Mouse (Mus musculus): ENCODE results near the gene Hs6st2. TPM values are rescaled to one million over a fixed set of nuclear protein-coding genes. Genes with fewer than 3 reads are reported as not detected.

Hs6st2 gene
- polyA plus RNA-seq, 1 experiment from 2014 or later: 27.0 TPM

GRCm38 (mm10) chrX:51410289-51410688 lies 271.4 kb downstream of the Hs6st2 start:
- Histone ChIP-seq H3K27me3 (ENCODE audit: control insufficient read depth, insufficient read depth, low read length) (no peaks in the 10 kb centered on the region), H3K4me1 (ENCODE audit: control insufficient read depth, insufficient read depth, low read length) (no peaks in the 10 kb centered on the region), H3K9ac (replicated peaks; ENCODE audit: low read length) (no peak overlapping the region), H3K4me3 (ENCODE audit: low read depth, low read length) (no peak overlapping the region), H3K36me3 (replicated peaks; ENCODE audit: control insufficient read depth, insufficient read depth, low read depth, low read length) (no peaks in the 10 kb centered on the region), H3K27ac (replicated peaks; ENCODE audit: low read depth, low read length) (no peak overlapping the region), H3K4me2 (ENCODE audit: low read depth, low read length) (no peak overlapping the region), H3K9me3 (replicated peaks; ENCODE audit: control insufficient read depth, low read length) (no peaks in the 10 kb centered on the region)
- DNase-seq (ENCODE audit: low spot score) (no peak), ATAC-seq (replicated peaks; ENCODE audit: insufficient number of reproducible peaks, low FRiP score, low TSS enrichment, low read depth) (no peak)
- WGBS: 88% methylated on average over 2 of the region's 2 CpGs

- Histone ChIP-seq H3K4me3 (ENCODE audit: low read depth, low read length) (no peak overlapping the region), H3K9me3 (replicated peaks; ENCODE audit: control insufficient read depth, low read length) (no peaks in the 10 kb centered on the region), H3K4me1 (ENCODE audit: control insufficient read depth, insufficient read depth, low read length) (no peaks in the 10 kb centered on the region), H3K9ac (replicated peaks; ENCODE audit: low read length) (no peak overlapping the region), H3K27me3 (ENCODE audit: control insufficient read depth, insufficient read depth, low read length) (0 out of 2 replicates have a peak, but pooled peaks cover 2% of the 10 kb centered on the region), H3K4me2 (ENCODE audit: low read depth, low read length) (no peak overlapping the region), H3K27ac (replicated peaks; ENCODE audit: low read depth, low read length) (no peak overlapping the region), H3K36me3 (replicated peaks; ENCODE audit: control insufficient read depth, insufficient read depth, low read depth, low read length) (no peaks in the 10 kb centered on the region)
- no peak for ATAC-seq (replicated peaks; ENCODE audit: insufficient number of reproducible peaks, low FRiP score, low TSS enrichment, low read depth)
- peak; percentile 58 for DNase-seq (ENCODE audit: low spot score)
Measured at GRCm38 (mm10) chrX:51397457-51397856, 284.2 kb downstream of the Hs6st2 start.

- no peaks in the 10 kb centered on the region for H3K27me3 ChIP-seq (ENCODE audit: control insufficient read depth, insufficient read depth, low read length)
- DNase-seq (ENCODE audit: low spot score) (peak; percentile 82), ATAC-seq (replicated peaks; ENCODE audit: insufficient number of reproducible peaks, low FRiP score, low TSS enrichment, low read depth) (no peak)
- no peak overlapping the region for H3K4me2 ChIP-seq (ENCODE audit: low read depth, low read length)
- 17% methylated on average over 5 of the region's 5 CpGs for WGBS
- no peak overlapping the region for H3K4me3 ChIP-seq (ENCODE audit: low read depth, low read length)
- no peak overlapping the region for H3K9ac ChIP-seq (replicated peaks; ENCODE audit: low read length)
- no peaks in the 10 kb centered on the region for H3K9me3 ChIP-seq (replicated peaks; ENCODE audit: control insufficient read depth, low read length)
- H3K36me3 ChIP-seq (replicated peaks; ENCODE audit: control insufficient read depth, insufficient read depth, low read depth, low read length): no peaks in the 10 kb centered on the region
- H3K27ac ChIP-seq (replicated peaks; ENCODE audit: low read depth, low read length): no peak overlapping the region
- H3K4me1 ChIP-seq (ENCODE audit: control insufficient read depth, insufficient read depth, low read length): no peaks in the 10 kb centered on the region
Measured at GRCm38 (mm10) chrX:51374670-51375069, 307.0 kb downstream of the Hs6st2 start.

GRCm38 (mm10) chrX:51372477-51373239 lies 309.0 kb downstream of the Hs6st2 start:
- Histone ChIP-seq H3K27ac (replicated peaks; ENCODE audit: low read depth, low read length) (no peak overlapping the region), H3K4me3 (ENCODE audit: low read depth, low read length) (no peak overlapping the region), H3K9ac (replicated peaks; ENCODE audit: low read length) (no peak overlapping the region), H3K36me3 (replicated peaks; ENCODE audit: control insufficient read depth, insufficient read depth, low read depth, low read length) (no peaks in the 10 kb centered on the region), H3K4me1 (ENCODE audit: control insufficient read depth, insufficient read depth, low read length) (no peaks in the 10 kb centered on the region), H3K4me2 (ENCODE audit: low read depth, low read length) (no peak overlapping the region), H3K9me3 (replicated peaks; ENCODE audit: control insufficient read depth, low read length) (no peaks in the 10 kb centered on the region), H3K27me3 (ENCODE audit: control insufficient read depth, insufficient read depth, low read length) (no peaks in the 10 kb centered on the region)
- 37% methylated on average over 5 of the region's 5 CpGs for WGBS
- ATAC-seq (replicated peaks; ENCODE audit: insufficient number of reproducible peaks, low FRiP score, low TSS enrichment, low read depth) (no peak), DNase-seq (ENCODE audit: low spot score) (peak; percentile 54)

GRCm38 (mm10) chrX:51349682-51350081 lies 332.0 kb downstream of the Hs6st2 start:
- no peak overlapping the region for H3K27ac ChIP-seq (replicated peaks; ENCODE audit: low read depth, low read length)
- ATAC-seq (replicated peaks; ENCODE audit: insufficient number of reproducible peaks, low FRiP score, low TSS enrichment, low read depth) (no peak), DNase-seq (ENCODE audit: low spot score) (no peak)
- H3K9me3 ChIP-seq (replicated peaks; ENCODE audit: control insufficient read depth, low read length): no peaks in the 10 kb centered on the region
- H3K36me3 ChIP-seq (replicated peaks; ENCODE audit: control insufficient read depth, insufficient read depth, low read depth, low read length): no peaks in the 10 kb centered on the region
- H3K27me3 ChIP-seq (ENCODE audit: control insufficient read depth, insufficient read depth, low read length): no peaks in the 10 kb centered on the region
- H3K9ac ChIP-seq (replicated peaks; ENCODE audit: low read length): no peak overlapping the region
- 80% methylated on average over 1 of the region's 1 CpGs for WGBS
- no peak overlapping the region for H3K4me3 ChIP-seq (ENCODE audit: low read depth, low read length)
- no peak overlapping the region for H3K4me2 ChIP-seq (ENCODE audit: low read depth, low read length)
- H3K4me1 ChIP-seq (ENCODE audit: control insufficient read depth, insufficient read depth, low read length): no peaks in the 10 kb centered on the region

- H3K36me3 ChIP-seq (replicated peaks; ENCODE audit: control insufficient read depth, insufficient read depth, low read depth, low read length): no peaks in the 10 kb centered on the region
- DNase-seq (ENCODE audit: low spot score) (no peak), ATAC-seq (replicated peaks; ENCODE audit: insufficient number of reproducible peaks, low FRiP score, low TSS enrichment, low read depth) (no peak)
- H3K27me3 ChIP-seq (ENCODE audit: control insufficient read depth, insufficient read depth, low read length): no peaks in the 10 kb centered on the region
- H3K4me1 ChIP-seq (ENCODE audit: control insufficient read depth, insufficient read depth, low read length): no peaks in the 10 kb centered on the region
- H3K4me3 ChIP-seq (ENCODE audit: low read depth, low read length): no peak overlapping the region
- no peak overlapping the region for H3K27ac ChIP-seq (replicated peaks; ENCODE audit: low read depth, low read length)
- H3K9me3 ChIP-seq (replicated peaks; ENCODE audit: control insufficient read depth, low read length): no peaks in the 10 kb centered on the region
- 61% methylated on average over 3 of the region's 3 CpGs for WGBS
- H3K9ac ChIP-seq (replicated peaks; ENCODE audit: low read length): no peak overlapping the region
- H3K4me2 ChIP-seq (ENCODE audit: low read depth, low read length): no peak overlapping the region
Measured at GRCm38 (mm10) chrX:51343595-51343994, 338.1 kb downstream of the Hs6st2 start.

Other genes with a start within 250 kb of the Hs6st2 start
- not detected in 2 replicates for gene Usp26, start 119.4 kb upstream of the Hs6st2 start, polyA plus RNA-seq (2014; fragmentation: Nextera tagmentation; extraction: Ambion mirVana)

Measured in embryonic facial prominence, embryonic 11.5 days (tissue).